Mouse (Mus musculus) liver, postnatal 0 days (tissue): ENCODE data around the gene Cldn1. TPM values are rescaled to one million over a fixed set of nuclear protein-coding genes. Genes with fewer than 3 reads are reported as not detected.

Source experiments
- ATAC-seq: fragments of 200-750 bp; cut with Nextera tagmentation; 2 replicates; pipeline ENCODE4 v1.8.0; 2017; ENCODE audit warnings: mild to moderate bottlenecking, moderate library complexity
- DNase-seq: peaks from one replicate; pipeline ENCODE4 v3.0.0-alpha.2; 2016
- H3K27ac ChIP-seq: fragments of 300-500 bp; sonication (generic); 2 replicates; pipeline ENCODE4 v1.5.1; 2014; ENCODE audit warnings: antibody characterized with exemption, moderate library complexity, mild to moderate bottlenecking, low read depth
- H3K27me3 ChIP-seq: fragments of 300-500 bp; sonication (generic); 2 replicates; pipeline ENCODE4 v1.6.1; 2014; ENCODE audit warnings: low read length, control low read depth, mixed read lengths; ENCODE audit not compliant: insufficient read depth
- H3K36me3 ChIP-seq: fragments of 300-500 bp; sonication (generic); replicated peaks from 2 replicates; pipeline ENCODE4 v1.6.1; 2014; ENCODE audit warnings: mild to moderate bottlenecking, control low read depth, low read length, moderate library complexity, mixed read lengths; ENCODE audit not compliant: insufficient read depth
- H3K4me1 ChIP-seq: fragments of 300-500 bp; sonication (generic); 2 replicates; pipeline ENCODE4 v1.6.1; 2014; ENCODE audit warnings: antibody characterized with exemption, mild to moderate bottlenecking, control low read depth; ENCODE audit not compliant: insufficient read depth
- H3K4me2 ChIP-seq: fragments of 300-500 bp; sonication (generic); 2 replicates; pipeline ENCODE4 v1.6.1; 2014; ENCODE audit warnings: low read depth, mild to moderate bottlenecking, low read length, moderate library complexity, mixed read lengths
- H3K4me3 ChIP-seq: fragments of 300-500 bp; sonication (generic); 2 replicates; pipeline ENCODE4 v1.5.1; 2014; ENCODE audit warnings: low read depth, low read length
- H3K9ac ChIP-seq: fragments of 300-500 bp; sonication (generic); replicated peaks from 2 replicates; pipeline ENCODE4 v1.6.1; 2014; ENCODE audit warnings: mild to moderate bottlenecking, moderate library complexity
- H3K9me3 ChIP-seq: fragments of 300-500 bp; sonication (generic); 2 replicates; pipeline ENCODE4 v1.6.1; 2016; ENCODE audit warnings: mild to moderate bottlenecking, control low read depth, low read length, mixed read lengths
- CTCF ChIP-seq: sonication (generic); IDR thresholded peaks from 2 replicates; pipeline ENCODE4 v1.5.1; 2016; ENCODE audit warnings: antibody characterized with exemption, low read depth
- EP300 ChIP-seq: IDR thresholded peaks from 2 replicates; pipeline ENCODE4 v1.6.1; 2016; ENCODE audit warnings: antibody characterized with exemption, low read depth, mild to moderate bottlenecking
- WGBS: fragments of 180-500 bp; shearing (Covaris S2); extraction: QIAGEN DNeasy Blood & Tissue Kit; methylation state at CpG from one replicate; pipeline ENCODE4 v1.1.7; 2014; ENCODE audit not compliant: insufficient replicate concordance; 5-methylcytosine and 5-hydroxymethylcytosine counted together
- polyA plus RNA-seq: library from polyadenylated mRNA; unstranded; fragments of >200 nt; fragmentation: Nextera tagmentation; extraction: Ambion mirVana; gene quantifications from 2 replicates; pipeline ENCODE4 v1.2.1, GENCODE M21; 2015

The Cldn1 gene
- polyA plus RNA-seq, 1 experiment from 2014 or later = 90.0 TPM

GRCm38 (mm10) chr16:26386159-26386558 is 14.5 kb upstream of the Cldn1 start:
- no peak overlapping the region for H3K4me2 ChIP-seq
- no peak overlapping the region for H3K4me3 ChIP-seq
- TF ChIP-seq CTCF (no peak), EP300 (no peak)
- peaks cover 10% of the 10 kb centered on the region for H3K4me1 ChIP-seq
- H3K36me3 ChIP-seq = no peaks in the 10 kb centered on the region
- H3K9ac ChIP-seq = no peak overlapping the region
- no peaks in the 10 kb centered on the region for H3K27me3 ChIP-seq
- H3K27ac ChIP-seq = 0 out of 2 replicates have a peak overlapping the region, but pooled peaks have one; percentile 16
- H3K9me3 ChIP-seq = no peaks in the 10 kb centered on the region
- 54% methylated on average over 2 of the region's 2 CpGs for WGBS
- ATAC-seq (no peak), DNase-seq (no peak)

GRCm38 (mm10) chr16:26384112-26384649 is 12.5 kb upstream of the Cldn1 start:
- Histone ChIP-seq H3K4me1 (peaks cover 13% of the 10 kb centered on the region), H3K36me3 (no peaks in the 10 kb centered on the region), H3K27me3 (no peaks in the 10 kb centered on the region), H3K27ac (peak overlapping the region; percentile 46), H3K4me3 (no peak overlapping the region), H3K9ac (no peak overlapping the region), H3K4me2 (no peak overlapping the region), H3K9me3 (no peaks in the 10 kb centered on the region)
- WGBS = 28% methylated on average over 5 of the region's 5 CpGs
- ATAC-seq = peak; percentile 82
- DNase-seq = peak; percentile 29
- no peak for TF ChIP-seq CTCF
- TF ChIP-seq EP300 = peak; percentile 27; the same call in 1 of the 2 replicates

- H3K9ac ChIP-seq = no peak overlapping the region
- H3K9me3 ChIP-seq = no peaks in the 10 kb centered on the region
- no peak overlapping the region for H3K4me3 ChIP-seq
- peaks cover 8% of the 10 kb centered on the region for H3K4me1 ChIP-seq
- TF ChIP-seq CTCF = no peak
- TF ChIP-seq EP300 = no peak
- DNase-seq = peak; percentile 54
- WGBS = 57% methylated on average over 5 of the region's 5 CpGs
- H3K27ac ChIP-seq = peak overlapping the region; percentile 53; the same call in 1 of the 2 replicates
- no peaks in the 10 kb centered on the region for H3K27me3 ChIP-seq
- peak; percentile 93 for ATAC-seq
- no peak overlapping the region for H3K4me2 ChIP-seq
- no peaks in the 10 kb centered on the region for H3K36me3 ChIP-seq
Measured at GRCm38 (mm10) chr16:26377170-26377569, 5.5 kb upstream of the Cldn1 start.

GRCm38 (mm10) chr16:26370127-26370526 is 1.5 kb downstream of the Cldn1 start:
- DNase-seq (no peak), ATAC-seq (no peak)
- Histone ChIP-seq H3K27me3 (no peaks in the 10 kb centered on the region), H3K4me2 (peak overlapping the region; percentile 70), H3K9ac (peak overlapping the region; percentile 71), H3K9me3 (no peaks in the 10 kb centered on the region), H3K27ac (peak overlapping the region; percentile 89), H3K4me3 (peak overlapping the region; percentile 59), H3K4me1 (no peaks in the 10 kb centered on the region; the same call in 1 of the 2 replicates), H3K36me3 (0 out of 2 replicates have a peak, but pooled peaks cover 3% of the 10 kb centered on the region)
- 79% methylated on average over 1 of the region's 1 CpGs for WGBS
- TF ChIP-seq EP300 = no peak
- no peak for TF ChIP-seq CTCF

- Histone ChIP-seq H3K4me3 (peak overlapping the region; percentile 59), H3K9me3 (no peaks in the 10 kb centered on the region), H3K4me2 (peak overlapping the region; percentile 70), H3K4me1 (no peaks in the 10 kb centered on the region; the same call in 1 of the 2 replicates), H3K36me3 (0 out of 2 replicates have a peak, but pooled peaks cover 3% of the 10 kb centered on the region), H3K27ac (peak overlapping the region; percentile 89), H3K9ac (peak overlapping the region; percentile 52; the same call in 1 of the 2 replicates), H3K27me3 (no peaks in the 10 kb centered on the region)
- ATAC-seq (peak; percentile 62), DNase-seq (peak; percentile 37)
- WGBS = 48% methylated on average over 7 of the region's 7 CpGs
- TF ChIP-seq CTCF = no peak
- peak; percentile 10; the same call in 1 of the 2 replicates for TF ChIP-seq EP300
Measured at GRCm38 (mm10) chr16:26369044-26369730, 2.5 kb downstream of the Cldn1 start.

- Histone ChIP-seq H3K9me3 (no peaks in the 10 kb centered on the region), H3K4me1 (no peaks in the 10 kb centered on the region; the same call in 1 of the 2 replicates), H3K36me3 (0 out of 2 replicates have a peak, but pooled peaks cover 3% of the 10 kb centered on the region), H3K4me2 (peak overlapping the region; percentile 70), H3K27ac (peak overlapping the region; percentile 89), H3K4me3 (no peak overlapping the region), H3K27me3 (no peaks in the 10 kb centered on the region), H3K9ac (peak overlapping the region; percentile 52; the same call in 1 of the 2 replicates)
- ATAC-seq (peak; percentile 77), DNase-seq (peak; percentile 23)
- TF ChIP-seq EP300 (peak; percentile 52), CTCF (no peak)
- WGBS = 43% methylated on average over 5 of the region's 5 CpGs
Measured at GRCm38 (mm10) chr16:26368121-26368520, 3.5 kb downstream of the Cldn1 start.
